Mouse (Mus musculus) lung, postnatal 0 days (tissue): ENCODE measurements around the gene Rhbdd2.

Experiments used
- CTCF ChIP-seq: IDR thresholded peaks from 2 replicates; pipeline ENCODE4 v1.5.1; 2016; ENCODE audit warnings: antibody characterized with exemption, mild to moderate bottlenecking
- EP300 ChIP-seq: IDR thresholded peaks from 2 replicates; pipeline ENCODE4 v1.6.1; 2016; ENCODE audit warnings: antibody characterized with exemption, mild to moderate bottlenecking, control low read depth

- TF ChIP-seq CTCF (no peak), EP300 (no peak)
Observed at GRCm38 (mm10) chr5:135645330-135645729, 12.9 kb downstream of the Rhbdd2 start.
